Mouse (Mus musculus) lung, adult 2 months (tissue): ENCODE results near the gene Stk33.

Experiments used
- CTCF ChIP-seq: fragments of 200-500 bp; IDR thresholded peaks from 2 replicates; pipeline ENCODE4 v1.5.1; 2011; ENCODE audit warnings: mild to moderate bottlenecking, low read length, control low read depth; ENCODE audit not compliant: insufficient read depth
- POLR2A ChIP-seq: fragments of 200-500 bp; IDR thresholded peaks from 2 replicates; pipeline ENCODE4 v1.6.1; 2011; ENCODE audit warnings: low read depth, mild to moderate bottlenecking, control low read depth, low read length, borderline replicate concordance; ENCODE audit errors: extremely low read depth

DNA sequence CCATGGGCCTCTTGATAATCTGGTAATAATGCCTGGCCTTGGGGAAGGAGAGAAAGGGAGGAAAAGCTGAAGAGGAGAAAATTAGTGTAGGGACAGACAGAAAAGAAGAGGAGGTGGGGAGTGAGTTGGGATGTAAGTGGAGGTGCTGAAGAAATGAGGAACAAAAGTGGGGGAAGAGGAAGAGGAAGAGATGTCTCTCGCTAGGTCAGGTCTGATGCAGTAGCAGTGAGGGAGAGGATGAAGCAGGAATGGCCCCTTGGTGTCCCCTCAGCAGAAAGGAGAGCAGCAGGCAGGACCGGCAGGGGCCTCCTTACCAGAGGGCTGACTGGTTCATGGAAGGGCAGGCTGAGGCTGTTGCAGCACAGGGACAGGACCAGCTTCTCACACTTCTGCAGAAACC is 16.9 kb upstream of the Stk33 start:
- no peak for TF ChIP-seq CTCF
- no peak for TF ChIP-seq POLR2A
